Mouse (Mus musculus): Measurements from ENCODE around the gene Mybl2. TPM values are rescaled to one million over a fixed set of nuclear protein-coding genes. Genes with fewer than 3 reads are reported as not detected.
A peak's percentile ranks its signal among the peaks of the same experiment; 100 is the strongest.

The Mybl2 gene
- total RNA-seq, 2 experiments from 2014 or later = 0.16 to 0.89 TPM

DNA sequence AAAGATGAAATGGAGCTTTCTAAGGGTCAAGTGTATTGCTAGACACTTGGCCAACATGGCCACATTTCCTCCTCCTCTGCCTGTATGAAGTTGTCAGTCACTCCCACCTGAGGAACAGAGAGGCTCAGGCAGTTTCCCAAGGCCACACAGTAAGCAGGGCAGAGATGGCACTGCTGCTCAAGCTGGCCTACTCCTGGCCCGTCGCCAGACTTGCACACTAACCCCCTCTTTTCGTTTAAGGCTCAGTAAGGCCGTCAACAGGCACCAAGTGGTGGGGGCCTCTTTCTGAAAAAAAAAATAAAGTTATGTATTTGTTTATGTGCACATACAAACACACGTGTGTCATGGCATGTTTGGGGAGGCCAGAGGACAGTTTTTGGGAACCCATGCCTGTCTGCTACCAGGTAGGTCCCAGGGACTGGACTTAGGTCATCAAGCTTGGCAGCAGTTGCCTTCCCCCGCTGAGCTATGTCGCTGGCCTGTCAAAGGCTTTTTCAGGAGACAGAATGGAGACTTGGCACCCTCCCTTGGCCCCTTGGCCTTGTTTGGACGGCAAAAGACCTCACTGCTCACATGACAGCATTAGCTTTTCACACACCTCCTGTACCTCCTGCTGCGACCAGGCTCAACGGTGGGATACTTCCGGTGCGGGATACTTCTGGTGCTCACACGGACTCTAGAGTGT lies 49.7 kb downstream of the Mybl2 start:
- no peak for DNase-seq
- intact Hi-C loops (cut with DNase I) = loop anchor here (5.0 kb wide), 1 partner anchor 103 kb away; no protein-coding TSS in a partner anchor

- DNase-seq = no peak
- intact Hi-C loops (cut with DNase I) = no loop called here
Observed at GRCm38 (mm10) chr2:163108385-163108784, 53.9 kb downstream of the Mybl2 start.

- intact Hi-C loops (cut with DNase I) = no loop called here
- no peak for DNase-seq
Observed at GRCm38 (mm10) chr2:163110706-163111105, 56.2 kb downstream of the Mybl2 start.

- no peak for DNase-seq
- intact Hi-C loops (cut with DNase I) = no loop called here
Observed at GRCm38 (mm10) chr2:163111413-163112201, 57.1 kb downstream of the Mybl2 start.

DNA sequence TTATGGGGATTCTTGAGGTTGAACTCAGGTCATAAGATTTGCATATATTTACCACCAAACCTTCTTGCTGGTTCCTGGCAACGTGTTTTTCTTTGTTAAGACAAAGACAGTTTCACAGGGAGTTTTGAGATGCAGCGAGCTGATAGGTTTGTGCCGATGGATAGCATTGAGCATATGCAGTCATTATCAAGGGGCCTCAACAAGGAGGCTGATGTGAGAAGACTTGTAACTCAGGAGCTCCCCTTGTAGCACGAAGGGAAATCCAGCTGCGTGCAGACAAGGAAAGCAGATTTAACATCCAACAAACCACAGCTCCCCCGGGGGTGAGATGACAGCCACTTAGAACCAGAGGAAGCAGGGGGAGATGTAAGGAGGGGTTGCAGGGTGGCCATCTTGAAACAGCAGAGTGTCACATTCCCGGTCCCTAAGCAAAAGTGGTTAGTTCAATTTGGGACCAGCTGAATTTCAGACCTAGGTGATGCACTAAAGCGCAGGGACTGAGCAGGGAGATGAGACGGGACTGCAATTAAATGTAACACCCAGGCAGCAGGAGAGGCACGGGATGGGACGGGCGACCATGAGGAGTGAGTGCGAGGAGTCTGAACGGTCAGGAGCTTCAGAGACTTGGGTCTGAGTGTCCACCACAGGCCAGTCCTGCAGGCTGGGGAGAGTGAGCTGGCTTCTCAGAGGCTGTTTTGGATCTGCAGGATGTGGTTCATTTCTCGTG lies 66.3 kb downstream of the Mybl2 start:
- intact Hi-C loops (cut with DNase I) = no loop called here
- DNase-seq = no peak

- intact Hi-C loops (cut with DNase I) = no loop called here
Observed at GRCm38 (mm10) chr2:163121353-163121660, 66.8 kb downstream of the Mybl2 start.

DNA sequence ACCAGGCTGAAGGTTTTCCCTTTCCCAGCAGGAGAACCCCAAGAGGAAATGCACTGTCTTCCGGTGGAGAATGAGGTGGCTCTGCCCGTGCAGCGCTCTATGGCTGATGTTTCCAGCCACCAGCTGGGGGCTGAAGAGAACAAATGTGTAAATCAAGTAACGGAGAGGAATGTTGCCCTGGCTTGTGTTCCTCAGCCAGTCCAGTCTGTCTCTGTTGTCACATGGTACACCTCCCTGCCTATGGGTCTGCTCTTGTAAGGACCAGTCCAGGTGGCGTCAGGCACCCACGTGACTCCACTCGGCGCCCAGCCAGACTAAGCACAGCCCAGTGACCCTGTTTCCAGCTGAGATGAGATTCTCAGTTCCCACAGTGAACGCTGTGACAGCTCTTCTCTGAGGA lies 67.8 kb downstream of the Mybl2 start:
- intact Hi-C loops (cut with DNase I) = no loop called here
- peak; percentile 34 to 54 for DNase-seq

More at GRCm38 (mm10) chr2:163121353-163121660, 66.8 kb downstream of the Mybl2 start:
- no peak for DNase-seq

DNA sequence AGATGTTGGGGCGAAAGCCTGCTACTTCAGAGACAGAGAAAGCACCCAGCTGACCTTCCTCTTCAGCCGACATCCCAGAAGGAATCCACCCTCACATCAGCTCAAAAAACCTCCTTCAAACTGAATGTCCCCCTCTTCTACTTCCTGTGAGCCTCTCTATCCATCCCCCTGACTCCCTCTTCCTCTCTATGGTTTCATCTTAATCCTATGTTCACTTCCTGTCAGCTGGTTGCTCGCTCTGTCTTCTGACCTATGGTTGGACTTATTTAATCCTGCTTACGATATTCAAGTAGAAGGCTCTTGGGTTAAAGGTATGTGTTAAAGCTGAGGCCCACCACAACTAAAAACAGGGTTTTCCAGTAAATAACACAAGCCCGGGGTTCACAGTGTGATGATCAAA lies 69.0 kb downstream of the Mybl2 start:
- intact Hi-C loops (cut with DNase I) = no loop called here
- DNase-seq = no peak

DNA sequence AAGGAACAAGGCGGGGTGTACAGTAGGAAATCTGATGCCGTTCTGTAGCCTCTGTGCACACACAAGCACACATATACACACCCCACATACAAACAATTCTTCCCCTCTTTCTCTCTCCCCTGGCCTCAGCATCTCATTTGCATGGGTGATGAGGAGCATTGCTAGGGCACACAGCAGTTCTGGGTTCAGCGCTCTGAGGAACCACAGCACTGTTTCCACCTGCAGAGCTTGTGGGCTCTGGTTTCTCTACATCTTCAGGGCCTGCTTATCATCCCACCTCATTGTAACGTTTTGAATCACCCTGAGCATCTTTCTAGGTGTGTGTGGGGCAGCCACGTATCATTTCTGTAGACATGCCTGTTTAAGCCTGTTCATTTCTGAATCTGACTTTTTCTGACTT lies 76.3 kb downstream of the Mybl2 start:
- intact Hi-C loops (cut with DNase I) = no loop called here

GRCm38 (mm10) chr2:163132314-163132713 lies 77.8 kb downstream of the Mybl2 start:
- DNase-seq = no peak

More for the DNA sequence above, 76.3 kb downstream of the Mybl2 start:
- no peak for DNase-seq

More at GRCm38 (mm10) chr2:163132314-163132713, 77.8 kb downstream of the Mybl2 start:
- intact Hi-C loops (cut with DNase I) = no loop called here

Small RNAs within 50 kb of the gene (microRNA-seq; reads per million reads assigned to microRNA genes)
- 0 reads per million in 2 experiments for gene Gm22174 (ENCODE audit: borderline number of aligned reads in 2 of 2)
- 0 reads per million in 2 experiments for gene Mir7003 (ENCODE audit: borderline number of aligned reads in 2 of 2)

Other genes with a start within 250 kb of the Mybl2 start
- gene Srsf6, start 123.2 kb upstream of the Mybl2 start, total RNA-seq (2021) = 10 to 100 TPM; 61.0 to 63.7 TPM
- gene L3mbtl1, start 111.2 kb upstream of the Mybl2 start, total RNA-seq (2021) = not detected
- not detected for gene Sgk2, start 67.4 kb upstream of the Mybl2 start, total RNA-seq (2021)
- gene Ift52, start 37.3 kb upstream of the Mybl2 start, total RNA-seq (2021) = 10 to 100 TPM; 21.0 to 22.2 TPM
- not detected for gene Gtsf1l, start 33.2 kb downstream of the Mybl2 start, total RNA-seq (2021)
- 1 to 10 TPM; 1.0 to 1.4 TPM for gene Tox2, start 148.4 kb downstream of the Mybl2 start, total RNA-seq (2021)

All from heart, postnatal 36 days (tissue).